Mouse (Mus musculus) Patski (cell line): Measurements from ENCODE around the gene Parp11. TPM values are rescaled to one million over a fixed set of nuclear protein-coding genes. Genes with fewer than 3 reads are reported as not detected.

Experiments
- ATAC-seq: fragments of 100-300 bp; one replicate; pipeline ENCODE4 v1.8.0; 2021
- CTCF ChIA-PET: fragments of 350-600 bp; sonication (Branson Sonifier 250); formaldehyde crosslinking; loops from one replicate; lab custom pipeline; 2022; ENCODE audit warnings: inconsistent platforms; lab: Charles Lee
- POLR2A ChIA-PET: fragments of 350-600 bp; sonication (Branson Sonifier 250); formaldehyde crosslinking; loops from one replicate; lab custom pipeline; 2022; ENCODE audit warnings: antibody characterized with exemption, inconsistent platforms; lab: Charles Lee
- DNase-seq: peaks from one replicate; pipeline ENCODE4 v3.0.0-alpha.2; 2011; ENCODE audit warnings: low read depth, low spot score
- H3K27me3 ChIP-seq: fragments of 371-371 bp; one replicate; pipeline ENCODE4 v1.5.1; 2021
- CTCF ChIP-seq: fragments of 100-300 bp; IDR thresholded peaks from one replicate; pipeline ENCODE4 v1.5.1; 2021
- in situ Hi-C: fragments of 300-500 bp; cut with MboI; formaldehyde crosslinking; loops from 3 replicates; pipeline ENCODE4 v1.11.1; 2018; ENCODE audit warnings: low pct_unique_long_range_greater_than_20kb, mixed read lengths
- polyA plus RNA-seq: library from polyadenylated mRNA; unstranded; gene quantifications from one replicate; pipeline ENCODE4 v1.2.3, GENCODE M21; 2021

The Parp11 gene
- polyA plus RNA-seq, 1 experiment from 2014 or later: 17.2 TPM

- DNase-seq: no peak
- in situ Hi-C loops: no loop called here
- H3K27me3 ChIP-seq: peaks cover 63% of the 10 kb centered on the region
- ChIA-PET CTCF (no interaction called here), POLR2A (no interaction called here)
- no peak for TF ChIP-seq CTCF
- ATAC-seq: no peak
Measured at GRCm38 (mm10) chr6:127539659-127540058, 93.0 kb downstream of the Parp11 start.

GRCm38 (mm10) chr6:127540517-127540916, 93.9 kb downstream of the Parp11 start:
- ATAC-seq (no peak), DNase-seq (no peak)
- ChIA-PET CTCF (interaction anchor here (2.8 kb wide), 1 partner anchor 11 kb away, joined by 13 read pairs; no protein-coding TSS in a partner anchor), POLR2A (no interaction called here)
- TF ChIP-seq CTCF: no peak
- in situ Hi-C loops: no loop called here
- peaks cover 71% of the 10 kb centered on the region for H3K27me3 ChIP-seq

GRCm38 (mm10) chr6:127541617-127542374, 95.2 kb downstream of the Parp11 start:
- peaks cover 73% of the 10 kb centered on the region for H3K27me3 ChIP-seq
- in situ Hi-C loops: no loop called here
- no peak for DNase-seq
- CTCF ChIA-PET: interaction anchor here (0.8 to 2.8 kb wide), 6 partner anchors 10 to 40 kb away, joined by 3 to 13 read pairs (median 3); no protein-coding TSS in a partner anchor
- no peak for ATAC-seq
- peak; percentile 73 for TF ChIP-seq CTCF
- POLR2A ChIA-PET: no interaction called here

Other genes with a start within 250 kb of the Parp11 start
- not detected for gene Cracr2a, start 114.5 kb downstream of the Parp11 start, polyA plus RNA-seq